Mouse (Mus musculus) cerebellum, postnatal 14 days (tissue): ENCODE data around the gene Ubqln1.
"Not testable (repeated sequence)": the region's sequence is repeated elsewhere in the genome, so short reads cannot be mapped to it uniquely, and the experiment has no call there.

Experiments
- DNase-seq, 2 experiments: peaks; one replicate each; pipeline ENCODE4 v3.0.0; 2021; ENCODE audit warnings: mixed read lengths in 2 of 2

Gene Ubqln1

GRCm38 (mm10) chr13:58149629-58150028 is 65.8 kb downstream of the Ubqln1 start:
- DNase-seq, result no peak

GRCm38 (mm10) chr13:58149033-58149558 is 66.4 kb downstream of the Ubqln1 start:
- peak; percentile 45 to 56 for DNase-seq

- DNase-seq, result peak; percentile 69 to 71
Observed at GRCm38 (mm10) chr13:58148256-58148831, 67.1 kb downstream of the Ubqln1 start.

- no peak for DNase-seq
Observed at GRCm38 (mm10) chr13:58147760-58148159, 67.7 kb downstream of the Ubqln1 start.

- not testable (repeated sequence) for DNase-seq
Observed at GRCm38 (mm10) chr13:58146603-58147002, 68.8 kb downstream of the Ubqln1 start.

GRCm38 (mm10) chr13:58131692-58132091 is 83.8 kb downstream of the Ubqln1 start:
- DNase-seq, result no peak

- DNase-seq, result no peak
Observed at GRCm38 (mm10) chr13:58129687-58130246, 85.7 kb downstream of the Ubqln1 start.

- DNase-seq, result peak; percentile 97
Observed at GRCm38 (mm10) chr13:58128768-58129671, 86.4 kb downstream of the Ubqln1 start.

GRCm38 (mm10) chr13:58128396-58128767 is 87.1 kb downstream of the Ubqln1 start, which contains the start of gene Hnrnpa0:
TSS of gene Hnrnpa0 (minus strand) at chr13:58128556.
- DNase-seq, result peak; percentile 98 to 99

- DNase-seq, result peak in 1 of 2 experiments; percentile 77
Observed at GRCm38 (mm10) chr13:58127766-58128361, 87.6 kb downstream of the Ubqln1 start.

- DNase-seq, result peak in 1 of 2 experiments; percentile 46
Observed at GRCm38 (mm10) chr13:58126862-58127765, 88.3 kb downstream of the Ubqln1 start.
